Mouse (Mus musculus): ENCODE data around the gene Rexo4. TPM values are rescaled to one million over a fixed set of nuclear protein-coding genes. Genes with fewer than 3 reads are reported as not detected.
A peak's percentile ranks its signal among the peaks of the same experiment; 100 is the strongest.

Rexo4 gene
- polyA plus RNA-seq, 1 experiment: 29.5 TPM

DNA sequence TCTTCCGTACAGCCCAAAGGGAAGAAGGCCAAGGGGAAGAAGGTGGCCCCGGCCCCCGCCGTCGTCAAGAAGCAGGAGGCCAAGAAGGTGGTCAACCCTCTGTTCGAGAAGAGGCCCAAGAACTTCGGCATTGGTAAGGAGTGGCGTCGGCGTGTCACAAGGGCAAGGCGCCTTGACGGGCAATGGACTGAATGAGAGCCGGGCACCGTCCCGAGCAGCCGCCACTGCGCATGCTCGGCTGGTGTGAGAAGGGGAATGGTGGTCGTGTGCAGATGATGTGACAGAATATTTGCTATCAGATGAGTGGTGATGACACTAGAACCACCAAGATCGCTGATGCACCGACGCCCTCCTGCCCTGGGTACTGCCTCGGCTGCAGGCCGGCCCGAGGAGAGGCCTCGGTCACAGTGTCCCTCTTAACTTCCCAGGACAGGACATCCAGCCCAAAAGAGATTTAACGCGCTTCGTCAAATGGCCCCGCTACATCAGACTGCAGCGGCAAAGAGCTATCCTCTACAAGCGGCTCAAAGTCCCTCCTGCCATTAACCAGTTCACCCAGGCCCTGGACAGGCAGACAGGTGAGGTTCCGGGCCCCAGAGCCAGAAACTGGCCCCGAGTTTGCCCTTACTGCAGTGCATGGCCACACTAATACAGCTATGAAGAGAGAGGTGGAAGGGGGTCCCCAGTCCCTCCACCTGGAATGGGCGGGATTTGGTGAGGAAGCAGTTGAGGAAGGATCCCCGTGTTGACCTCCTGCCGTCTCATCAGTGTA, 53.0 kb downstream of the Rexo4 start:
- Histone ChIP-seq H3K27ac (ENCODE audit: control insufficient read depth, insufficient read depth, low read depth, low read length, poor library complexity) (peak overlapping the region; percentile 84), H3K4me3 (replicated peaks; ENCODE audit: control insufficient read depth, low read depth, low read length) (peak overlapping the region; percentile 100), H3K4me1 (ENCODE audit: control insufficient read depth, insufficient read depth, low read length) (peaks cover 3% of the 10 kb centered on the region; the same call in 1 of the 2 replicates)
- under 1% methylated on average over 37 of the region's 37 CpGs for WGBS
- TF ChIP-seq POLR2A (IDR thresholded peaks at IDR 0.05; ENCODE audit: borderline replicate concordance, control insufficient read depth, low read depth, low read length) (no peak), CTCF (IDR thresholded peaks at IDR 0.05; ENCODE audit: control insufficient read depth, insufficient read depth, low read length) (no peak)

DNA sequence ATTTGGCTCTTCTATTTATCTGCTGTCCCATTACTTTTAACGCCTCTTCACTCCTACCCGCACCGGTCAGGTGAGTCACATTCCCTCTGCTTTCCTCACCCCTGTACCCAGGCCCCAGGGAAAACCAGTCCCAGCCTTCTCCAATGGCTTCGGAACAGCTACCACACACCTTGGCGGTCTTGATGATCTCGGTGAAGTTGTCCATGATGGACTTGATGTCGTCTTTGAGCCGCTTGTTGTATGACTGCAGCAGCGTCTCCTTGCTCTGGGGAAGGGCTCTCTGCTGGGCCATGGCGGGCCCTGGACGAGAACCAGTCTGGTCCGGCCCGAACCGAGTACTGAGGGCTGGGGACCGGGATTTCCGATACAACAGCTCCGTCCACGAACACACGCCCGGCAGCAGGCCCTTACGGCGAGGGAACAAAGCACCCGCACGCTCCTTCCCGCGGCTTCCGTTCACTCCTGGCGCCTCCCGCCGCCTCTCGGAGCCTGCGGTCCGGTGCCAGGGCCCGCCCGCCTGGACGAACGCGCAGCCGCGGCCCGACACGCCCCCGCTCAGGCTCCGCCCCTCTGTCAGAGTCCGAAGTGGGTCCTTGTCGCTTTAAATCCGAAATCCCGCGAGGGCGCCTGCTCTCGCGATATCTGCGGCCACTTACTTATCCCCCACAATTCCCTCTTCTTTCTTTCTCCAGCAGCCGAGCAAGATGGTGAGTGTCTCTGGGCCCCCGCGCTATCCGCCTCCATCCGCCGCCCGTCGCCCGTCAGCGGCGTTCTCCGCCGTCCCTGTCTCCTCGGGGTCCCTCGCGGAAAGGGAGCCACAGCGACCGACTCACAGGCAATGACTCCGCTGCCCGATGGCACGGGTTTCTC, 53.8 kb downstream of the Rexo4 start, which contains the start of the genes Med22 and Rpl7a:
Gene Med22 (minus strand): TSS at position 554 of the 870 bp plus-strand sequence.
Gene Rpl7a (plus strand): TSS at position 641 of the 870 bp plus-strand sequence.
- WGBS: under 1% methylated on average over 73 of the region's 74 CpGs
- Histone ChIP-seq H3K4me3 (replicated peaks; ENCODE audit: control insufficient read depth, low read depth, low read length) (peak within 1 kb of the TSS; percentile 100), H3K27ac (ENCODE audit: control insufficient read depth, insufficient read depth, low read depth, low read length, poor library complexity) (peak within 1 kb of the TSS; percentile 84), H3K4me1 (ENCODE audit: control insufficient read depth, insufficient read depth, low read length) (peaks cover 3% of the 10 kb centered on the region; the same call in 1 of the 2 replicates)
- TF ChIP-seq CTCF (IDR thresholded peaks at IDR 0.05; ENCODE audit: control insufficient read depth, insufficient read depth, low read length) (no peak), POLR2A (IDR thresholded peaks at IDR 0.05; ENCODE audit: borderline replicate concordance, control insufficient read depth, low read depth, low read length) (peak; percentile 73; the same call in 1 of the 2 replicates)

GRCm38 (mm10) chr2:26909387-26909784, 54.8 kb downstream of the Rexo4 start:
- no peak for TF ChIP-seq CTCF (IDR thresholded peaks at IDR 0.05; ENCODE audit: control insufficient read depth, insufficient read depth, low read length)
- no peak for TF ChIP-seq POLR2A (IDR thresholded peaks at IDR 0.05; ENCODE audit: borderline replicate concordance, control insufficient read depth, low read depth, low read length)
- Histone ChIP-seq H3K4me3 (replicated peaks; ENCODE audit: control insufficient read depth, low read depth, low read length) (peak overlapping the region; percentile 78), H3K4me1 (ENCODE audit: control insufficient read depth, insufficient read depth, low read length) (peaks cover 3% of the 10 kb centered on the region; the same call in 1 of the 2 replicates), H3K27ac (ENCODE audit: control insufficient read depth, insufficient read depth, low read depth, low read length, poor library complexity) (no peak overlapping the region)

- no peak for TF ChIP-seq CTCF (IDR thresholded peaks at IDR 0.05; ENCODE audit: control insufficient read depth, insufficient read depth, low read length)
- TF ChIP-seq POLR2A (IDR thresholded peaks at IDR 0.05; ENCODE audit: borderline replicate concordance, control insufficient read depth, low read depth, low read length): no peak
- Histone ChIP-seq H3K27ac (ENCODE audit: control insufficient read depth, insufficient read depth, low read depth, low read length, poor library complexity) (no peak overlapping the region), H3K4me3 (replicated peaks; ENCODE audit: control insufficient read depth, low read depth, low read length) (peak overlapping the region; percentile 11), H3K4me1 (ENCODE audit: control insufficient read depth, insufficient read depth, low read length) (peaks cover 3% of the 10 kb centered on the region; the same call in 1 of the 2 replicates)
- WGBS: 64% methylated on average over 18 of the region's 18 CpGs
Measured at GRCm38 (mm10) chr2:26908710-26909386, 55.3 kb downstream of the Rexo4 start.

DNA sequence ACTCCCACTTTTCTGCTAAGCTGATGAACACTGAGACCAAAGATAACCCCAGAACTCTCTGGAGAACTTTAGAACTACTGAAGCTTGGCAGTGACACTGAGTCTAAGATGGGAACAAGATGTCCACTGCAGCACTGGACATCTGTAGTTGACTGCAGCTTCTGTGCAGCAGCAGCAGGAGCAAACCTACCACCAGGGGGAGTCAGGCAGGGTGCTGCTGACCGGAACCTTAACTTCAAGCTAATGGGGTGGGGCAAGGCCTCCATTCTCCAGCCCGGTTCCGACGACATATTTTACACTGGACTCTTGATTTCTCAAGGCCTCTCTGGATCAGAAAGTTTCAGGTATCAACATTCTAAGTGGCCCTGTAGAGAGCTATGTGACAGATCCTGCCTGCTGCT, 57.1 kb downstream of the Rexo4 start:
- TF ChIP-seq CTCF (IDR thresholded peaks at IDR 0.05; ENCODE audit: control insufficient read depth, insufficient read depth, low read length) (peak; percentile 92), POLR2A (IDR thresholded peaks at IDR 0.05; ENCODE audit: borderline replicate concordance, control insufficient read depth, low read depth, low read length) (no peak)
- Histone ChIP-seq H3K4me1 (ENCODE audit: control insufficient read depth, insufficient read depth, low read length) (peaks cover 5% of the 10 kb centered on the region; the same call in 1 of the 2 replicates), H3K27ac (ENCODE audit: control insufficient read depth, insufficient read depth, low read depth, low read length, poor library complexity) (no peak overlapping the region), H3K4me3 (replicated peaks; ENCODE audit: control insufficient read depth, low read depth, low read length) (no peak overlapping the region)
- 39% methylated on average over 4 of the region's 4 CpGs for WGBS

- Histone ChIP-seq H3K4me3 (replicated peaks; ENCODE audit: control insufficient read depth, low read depth, low read length) (no peak overlapping the region), H3K27ac (ENCODE audit: control insufficient read depth, insufficient read depth, low read depth, low read length, poor library complexity) (no peak overlapping the region), H3K4me1 (ENCODE audit: control insufficient read depth, insufficient read depth, low read length) (peaks cover 5% of the 10 kb centered on the region; the same call in 1 of the 2 replicates)
- 89% methylated on average over 3 of the region's 3 CpGs for WGBS
- TF ChIP-seq POLR2A (IDR thresholded peaks at IDR 0.05; ENCODE audit: borderline replicate concordance, control insufficient read depth, low read depth, low read length) (no peak), CTCF (IDR thresholded peaks at IDR 0.05; ENCODE audit: control insufficient read depth, insufficient read depth, low read length) (no peak)
Measured at GRCm38 (mm10) chr2:26906431-26906830, 57.8 kb downstream of the Rexo4 start.

DNA sequence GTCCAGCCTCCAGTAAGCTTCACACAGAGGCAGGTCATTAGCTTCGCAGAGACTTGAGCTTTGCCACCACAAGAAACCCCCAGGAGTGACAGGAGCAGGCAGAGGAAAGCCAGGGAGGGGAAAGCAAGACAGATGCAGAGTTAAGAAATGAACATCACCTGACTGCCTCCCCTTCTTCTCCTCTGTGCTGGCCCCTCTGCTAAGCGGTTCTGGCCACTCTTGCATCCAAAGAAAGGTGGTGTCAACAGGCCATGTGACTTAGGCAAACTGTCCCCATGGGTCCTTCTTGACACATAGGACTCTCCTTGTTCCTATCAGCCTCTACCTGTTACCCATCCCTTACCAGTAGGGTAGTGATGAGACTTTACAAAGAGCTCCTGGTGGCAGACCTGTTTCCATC, 58.2 kb downstream of the Rexo4 start:
- Histone ChIP-seq H3K4me3 (replicated peaks; ENCODE audit: control insufficient read depth, low read depth, low read length) (no peak overlapping the region), H3K4me1 (ENCODE audit: control insufficient read depth, insufficient read depth, low read length) (peaks cover 4% of the 10 kb centered on the region; the same call in 1 of the 2 replicates), H3K27ac (ENCODE audit: control insufficient read depth, insufficient read depth, low read depth, low read length, poor library complexity) (no peak overlapping the region)
- TF ChIP-seq POLR2A (IDR thresholded peaks at IDR 0.05; ENCODE audit: borderline replicate concordance, control insufficient read depth, low read depth, low read length): no peak
- no peak for TF ChIP-seq CTCF (IDR thresholded peaks at IDR 0.05; ENCODE audit: control insufficient read depth, insufficient read depth, low read length)
- 81% methylated on average over 2 of the region's 2 CpGs for WGBS

Other genes with a start within 250 kb of the Rexo4 start
- gene Abo, start 99.4 kb downstream of the Rexo4 start, polyA plus RNA-seq (2011; ENCODE audit: insufficient read depth, insufficient read length, low replicate concordance, missing spikeins): not detected in 2 replicates
- gene Surf6, start 61.5 kb downstream of the Rexo4 start, polyA plus RNA-seq (2011; ENCODE audit: insufficient read depth, insufficient read length, low replicate concordance, missing spikeins): 7.5 and 23.5 TPM in 2 replicates
- gene Med22, start 53.7 kb downstream of the Rexo4 start, polyA plus RNA-seq (2011; ENCODE audit: insufficient read depth, insufficient read length, low replicate concordance, missing spikeins): 13.0 and 13.1 TPM in 2 replicates
- gene Rpl7a, start 53.6 kb downstream of the Rexo4 start, polyA plus RNA-seq (2011; ENCODE audit: insufficient read depth, insufficient read length, low replicate concordance, missing spikeins): 161 and 199 TPM in 2 replicates
- gene Surf2, start 48.0 kb downstream of the Rexo4 start, polyA plus RNA-seq (2011; ENCODE audit: insufficient read depth, insufficient read length, low replicate concordance, missing spikeins): 17.7 and 36.9 TPM in 2 replicates
- gene Surf1, start 47.9 kb downstream of the Rexo4 start, polyA plus RNA-seq (2011; ENCODE audit: insufficient read depth, insufficient read length, low replicate concordance, missing spikeins): 32.1 and 58.4 TPM in 2 replicates
- gene Surf4, start 30.5 kb downstream of the Rexo4 start, polyA plus RNA-seq (2011; ENCODE audit: insufficient read depth, insufficient read length, low replicate concordance, missing spikeins): 18.0 and 32.3 TPM in 2 replicates
- gene Stkld1, start 30.3 kb downstream of the Rexo4 start, polyA plus RNA-seq (2011; ENCODE audit: insufficient read depth, insufficient read length, low replicate concordance, missing spikeins): 0.70 TPM in 1 of 2 replicates, not detected in the other
- gene Adamts13, start 9.0 kb upstream of the Rexo4 start, polyA plus RNA-seq (2011; ENCODE audit: insufficient read depth, insufficient read length, low replicate concordance, missing spikeins): not detected in 2 replicates
- gene Cacfd1, start 45.5 kb upstream of the Rexo4 start, polyA plus RNA-seq (2011; ENCODE audit: insufficient read depth, insufficient read length, low replicate concordance, missing spikeins): 11.8 and 20.8 TPM in 2 replicates
- 6.3 and 26.1 TPM in 2 replicates for gene Slc2a6, start 63.6 kb upstream of the Rexo4 start, polyA plus RNA-seq (2011; ENCODE audit: insufficient read depth, insufficient read length, low replicate concordance, missing spikeins)
- gene Mymk, start 107.8 kb upstream of the Rexo4 start, polyA plus RNA-seq (2011; ENCODE audit: insufficient read depth, insufficient read length, low replicate concordance, missing spikeins): not detected in 2 replicates
- 0.85 TPM in 1 of 2 replicates, not detected in the other for gene Adamtsl2, start 115.0 kb upstream of the Rexo4 start, polyA plus RNA-seq (2011; ENCODE audit: insufficient read depth, insufficient read length, low replicate concordance, missing spikeins)
- gene Fam163b, start 178.1 kb upstream of the Rexo4 start, polyA plus RNA-seq (2011; ENCODE audit: insufficient read depth, insufficient read length, low replicate concordance, missing spikeins): not detected in 2 replicates
- not detected in 2 replicates for gene Dbh, start 200.8 kb upstream of the Rexo4 start, polyA plus RNA-seq (2011; ENCODE audit: insufficient read depth, insufficient read length, low replicate concordance, missing spikeins)